Mouse (Mus musculus) embryonic facial prominence, embryonic 11.5 days (tissue): Measurements from ENCODE around the gene Pex16. TPM values are rescaled to one million over a fixed set of nuclear protein-coding genes. Genes with fewer than 3 reads are reported as not detected.

Experiments used
- ATAC-seq: fragments of 200-750 bp; cut with Nextera tagmentation; replicated peaks from 2 replicates; pipeline ENCODE4 v1.8.0; 2017; ENCODE audit warnings: low read depth; ENCODE audit not compliant: insufficient number of reproducible peaks, low FRiP score, low TSS enrichment
- DNase-seq: peaks from one replicate; pipeline ENCODE4 v3.0.0-alpha.2; 2015; ENCODE audit warnings: low spot score
- H3K27ac ChIP-seq: fragments of 300-500 bp; sonication (generic); replicated peaks from 2 replicates; pipeline ENCODE4 v1.5.1; 2014; ENCODE audit warnings: mild to moderate bottlenecking, low read depth, low read length, control low read depth
- H3K27me3 ChIP-seq: fragments of 300-500 bp; sonication (generic); 2 replicates; pipeline ENCODE4 v1.6.1; 2014; ENCODE audit warnings: mild to moderate bottlenecking, low read length, moderate library complexity, mixed read lengths; ENCODE audit not compliant: control insufficient read depth, insufficient read depth
- H3K36me3 ChIP-seq: fragments of 300-500 bp; sonication (generic); replicated peaks from 2 replicates; pipeline ENCODE4 v1.6.1; 2014; ENCODE audit warnings: low read depth, mild to moderate bottlenecking, low read length, moderate library complexity, mixed read lengths; ENCODE audit not compliant: control insufficient read depth, insufficient read depth
- H3K4me1 ChIP-seq: fragments of 300-500 bp; sonication (generic); 2 replicates; pipeline ENCODE4 v1.6.1; 2014; ENCODE audit warnings: low read length, mixed read lengths; ENCODE audit not compliant: control insufficient read depth, insufficient read depth
- H3K4me2 ChIP-seq: fragments of 300-500 bp; sonication (generic); 2 replicates; pipeline ENCODE4 v1.6.1; 2014; ENCODE audit warnings: low read depth, mild to moderate bottlenecking, control low read depth, low read length, moderate library complexity
- H3K4me3 ChIP-seq: fragments of 300-500 bp; sonication (generic); 2 replicates; pipeline ENCODE4 v1.5.1; 2014; ENCODE audit warnings: low read depth, low read length, control low read depth
- H3K9ac ChIP-seq: fragments of 300-500 bp; sonication (generic); replicated peaks from 2 replicates; pipeline ENCODE4 v1.6.1; 2014; ENCODE audit warnings: mild to moderate bottlenecking, control low read depth, low read length
- H3K9me3 ChIP-seq: fragments of 300-500 bp; sonication (generic); replicated peaks from 2 replicates; pipeline ENCODE4 v1.6.1; 2016; ENCODE audit warnings: mild to moderate bottlenecking, low read length, inconsistent platforms, mixed read lengths; ENCODE audit not compliant: control insufficient read depth
- WGBS: fragments of 180-500 bp; shearing (Covaris S2); extraction: QIAGEN DNeasy Blood & Tissue Kit; methylation state at CpG from one replicate; pipeline ENCODE4 v1.1.7; 2014; 5-methylcytosine and 5-hydroxymethylcytosine counted together
- polyA plus RNA-seq: library from polyadenylated mRNA; unstranded; fragments of >200 nt; fragmentation: Nextera tagmentation; extraction: Ambion mirVana; gene quantifications from 2 replicates; pipeline ENCODE4 v1.2.1, GENCODE M21; 2014

Pex16 gene
- polyA plus RNA-seq, 1 experiment from 2014 or later: 11.7 TPM

DNA sequence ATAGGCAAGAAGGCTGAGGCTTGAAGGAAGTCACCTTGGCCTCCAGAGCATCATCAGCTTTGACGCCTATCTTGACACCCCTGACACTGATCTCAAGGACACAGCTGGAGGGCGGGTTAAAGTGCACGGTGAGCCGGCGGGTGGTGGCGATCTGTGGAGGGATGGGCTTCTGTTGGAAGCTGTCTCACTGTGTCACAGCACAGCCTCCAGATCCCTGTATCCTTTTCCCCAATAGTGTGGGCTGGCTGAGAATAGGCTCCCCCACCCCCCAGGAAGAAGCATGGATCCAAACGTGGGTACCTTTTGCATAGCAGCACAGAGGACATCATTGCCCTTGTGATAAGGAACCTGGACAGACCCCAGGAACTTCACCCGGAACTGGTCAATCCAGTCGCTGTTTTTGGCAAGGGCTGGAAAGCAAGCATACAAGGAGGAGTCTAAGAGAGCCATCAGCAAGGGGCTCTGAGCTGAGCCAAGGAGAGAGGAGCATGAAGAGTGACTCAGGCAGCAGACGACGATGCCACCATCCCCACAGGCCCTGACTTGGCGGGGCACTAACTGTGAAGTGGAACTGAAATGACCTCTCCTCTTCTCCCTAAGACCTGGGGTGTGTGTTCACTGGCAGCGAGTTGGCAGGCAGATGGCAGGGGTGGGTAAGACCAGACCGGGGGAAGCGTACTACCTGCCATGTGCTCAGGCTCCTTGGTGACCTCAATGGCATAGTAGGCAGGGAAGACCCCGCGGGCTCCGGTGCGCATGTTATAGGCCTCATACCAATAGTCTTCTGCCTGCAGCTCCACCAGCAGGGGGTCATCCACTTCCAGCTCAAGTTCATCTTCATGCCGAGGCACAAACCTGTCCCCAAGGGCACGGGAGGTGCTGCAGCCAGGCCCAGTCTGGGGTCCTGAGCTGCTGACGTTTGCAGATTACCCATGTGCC, 10.9 kb downstream of the Pex16 start:
- no peak for ATAC-seq
- WGBS: 79% methylated on average over 22 of the region's 22 CpGs
- Histone ChIP-seq H3K4me3 (no peak overlapping the region), H3K27me3 (no peaks in the 10 kb centered on the region), H3K4me2 (no peak overlapping the region), H3K9ac (no peak overlapping the region), H3K36me3 (peaks cover 4% of the 10 kb centered on the region; the same call in 1 of the 2 replicates), H3K27ac (no peak overlapping the region), H3K9me3 (no peaks in the 10 kb centered on the region), H3K4me1 (peaks cover 9% of the 10 kb centered on the region)
- DNase-seq: no peak

DNA sequence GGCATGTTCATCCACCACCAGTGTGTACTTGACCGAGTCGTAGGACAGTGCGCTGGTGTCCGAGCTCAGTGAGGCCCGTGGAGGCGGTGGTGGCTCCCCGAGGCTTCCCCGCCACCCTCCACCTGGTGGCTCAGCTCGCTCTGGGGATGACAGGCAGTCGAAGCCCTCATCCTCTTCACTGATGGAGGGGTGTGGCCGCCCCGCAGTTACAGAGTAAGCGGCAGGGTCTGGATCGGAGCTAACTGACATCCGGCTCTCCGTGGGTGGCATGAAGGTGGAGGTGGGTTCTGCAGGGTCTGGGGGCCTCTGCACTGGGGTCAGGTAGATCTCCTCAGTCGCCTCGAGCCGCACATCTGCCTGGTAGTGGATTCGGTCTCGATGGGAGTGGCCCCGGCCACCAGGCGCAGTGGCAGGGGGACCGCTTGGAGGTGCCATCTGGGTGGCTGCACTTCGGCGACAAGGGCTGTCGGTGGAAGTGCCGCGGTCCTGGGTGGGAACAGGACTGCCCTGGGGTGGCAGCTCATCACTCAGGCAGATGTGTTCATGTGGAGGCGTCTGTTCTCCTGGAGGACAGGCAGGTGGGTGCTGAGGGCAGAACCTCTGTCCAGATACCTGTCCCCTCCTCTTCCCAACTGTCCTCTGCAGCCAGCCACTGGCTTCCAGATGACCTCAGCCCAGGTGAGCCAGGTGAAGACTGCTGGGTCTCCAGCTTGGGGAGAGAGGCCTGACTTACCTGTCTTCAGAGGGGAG, 12.5 kb downstream of the Pex16 start:
- no peak overlapping the region for H3K4me2 ChIP-seq
- H3K9ac ChIP-seq: no peak overlapping the region
- H3K27me3 ChIP-seq: no peaks in the 10 kb centered on the region
- DNase-seq: no peak
- H3K4me1 ChIP-seq: peaks cover 15% of the 10 kb centered on the region
- WGBS: 87% methylated on average over 30 of the region's 30 CpGs
- H3K27ac ChIP-seq: no peak overlapping the region
- ATAC-seq: no peak
- no peak overlapping the region for H3K4me3 ChIP-seq
- no peaks in the 10 kb centered on the region for H3K9me3 ChIP-seq
- peaks cover 4% of the 10 kb centered on the region; the same call in 1 of the 2 replicates for H3K36me3 ChIP-seq

DNA sequence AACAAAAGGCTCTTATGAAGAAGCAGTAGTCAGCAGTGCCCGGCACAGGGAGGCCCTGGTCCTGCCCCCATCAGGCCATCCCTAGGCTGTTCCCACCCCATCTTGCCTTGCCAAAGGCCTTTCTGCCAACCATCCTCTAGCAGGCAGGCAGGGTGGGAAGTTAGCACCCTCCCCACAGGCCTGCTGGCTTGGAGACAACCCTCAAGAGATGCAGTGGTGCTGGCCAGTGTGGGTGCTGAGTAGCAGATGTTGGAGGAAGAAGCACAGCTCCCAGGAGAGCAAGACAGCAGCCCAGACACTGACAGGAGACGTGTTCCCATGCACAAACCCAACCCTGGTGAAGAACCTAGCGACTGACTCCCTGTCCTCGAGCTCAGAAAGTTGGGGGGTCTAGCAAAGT, 13.2 kb downstream of the Pex16 start:
- Histone ChIP-seq H3K27me3 (no peaks in the 10 kb centered on the region), H3K4me3 (no peak overlapping the region; the same call in 1 of the 2 replicates), H3K9ac (no peak overlapping the region), H3K4me2 (no peak overlapping the region), H3K36me3 (peaks cover 4% of the 10 kb centered on the region; the same call in 1 of the 2 replicates), H3K9me3 (no peaks in the 10 kb centered on the region), H3K4me1 (peaks cover 15% of the 10 kb centered on the region), H3K27ac (no peak overlapping the region)
- 62% methylated on average over 4 of the region's 4 CpGs for WGBS
- DNase-seq (no peak), ATAC-seq (no peak)

DNA sequence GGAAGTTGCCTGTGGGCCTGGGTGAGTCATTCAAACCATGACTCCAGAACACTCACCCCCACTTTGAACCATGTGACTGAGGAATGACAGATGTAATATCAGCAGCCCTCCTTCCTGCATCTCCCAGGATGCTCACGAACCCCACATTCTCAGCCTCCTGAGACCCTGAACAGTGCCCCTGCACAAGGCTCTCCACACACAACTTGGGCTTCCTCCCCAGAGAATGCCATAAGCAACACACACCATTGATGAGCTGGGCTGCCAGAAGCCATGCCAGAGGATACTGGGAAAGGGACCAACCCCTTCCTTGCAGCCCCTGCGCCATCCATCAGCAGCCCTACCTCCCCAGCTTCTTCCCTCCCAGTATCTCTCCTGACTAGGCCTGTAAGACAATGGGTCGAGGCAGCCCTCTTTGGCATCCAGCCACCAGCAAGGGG, 13.6 kb downstream of the Pex16 start:
- no peaks in the 10 kb centered on the region for H3K27me3 ChIP-seq
- peak overlapping the region; percentile 69 for H3K4me3 ChIP-seq
- peaks cover 20% of the 10 kb centered on the region for H3K4me1 ChIP-seq
- peak overlapping the region; percentile 93 for H3K4me2 ChIP-seq
- H3K27ac ChIP-seq: no peak overlapping the region
- peaks cover 4% of the 10 kb centered on the region; the same call in 1 of the 2 replicates for H3K36me3 ChIP-seq
- DNase-seq (no peak), ATAC-seq (no peak)
- whole genome bisulfite sequencing: 61% methylated on average over 3 of the region's 3 CpGs
- H3K9ac ChIP-seq: peak overlapping the region; percentile 66
- no peaks in the 10 kb centered on the region for H3K9me3 ChIP-seq

DNA sequence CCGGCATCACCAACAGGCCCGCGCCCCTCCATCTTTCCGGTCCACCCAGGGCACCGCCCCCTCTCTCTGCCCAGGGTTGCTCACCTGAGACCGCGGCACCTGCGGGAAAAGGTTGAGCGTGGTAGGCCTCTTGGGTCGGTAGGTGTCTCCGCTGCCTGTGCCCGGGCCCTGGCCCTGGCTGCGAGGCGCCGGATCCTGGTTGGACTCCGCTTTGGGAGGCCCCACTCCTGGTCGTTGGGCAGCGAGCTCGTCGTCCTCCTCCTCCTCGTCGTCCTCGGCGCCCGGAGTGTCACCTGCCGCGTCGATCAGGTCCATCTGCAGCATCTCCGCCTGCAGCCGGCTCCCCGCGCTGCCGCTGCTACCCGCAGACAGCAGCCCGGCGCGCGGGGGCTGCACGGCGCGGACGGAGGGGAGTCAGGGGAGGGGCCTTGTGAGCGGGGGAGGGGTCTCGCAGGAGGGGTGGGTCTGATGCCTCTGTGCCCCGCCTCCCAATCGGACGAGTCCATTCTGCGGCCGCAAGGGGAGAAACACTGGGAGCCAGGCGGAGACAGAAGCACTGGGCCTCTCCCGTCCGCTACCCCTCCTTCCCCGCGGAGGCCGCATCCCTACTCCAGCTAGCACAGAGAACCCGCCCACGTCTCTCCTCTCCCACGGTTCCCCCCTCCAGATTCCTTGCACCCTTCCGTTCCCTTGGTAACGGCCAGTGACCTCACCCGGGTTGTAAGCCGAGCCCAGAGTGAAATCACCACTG, 14.6 kb downstream of the Pex16 start:
- H3K9me3 ChIP-seq: no peaks in the 10 kb centered on the region
- peak overlapping the region; percentile 93 for H3K4me2 ChIP-seq
- H3K27ac ChIP-seq: peak overlapping the region; percentile 67
- DNase-seq: peak; percentile 98
- peak overlapping the region; percentile 66 for H3K9ac ChIP-seq
- peaks cover 4% of the 10 kb centered on the region; the same call in 1 of the 2 replicates for H3K36me3 ChIP-seq
- peak; percentile 93 for ATAC-seq
- peak overlapping the region; percentile 69 for H3K4me3 ChIP-seq
- peaks cover 20% of the 10 kb centered on the region for H3K4me1 ChIP-seq
- under 1% methylated on average over 54 of the region's 62 CpGs for WGBS
- no peaks in the 10 kb centered on the region for H3K27me3 ChIP-seq

DNA sequence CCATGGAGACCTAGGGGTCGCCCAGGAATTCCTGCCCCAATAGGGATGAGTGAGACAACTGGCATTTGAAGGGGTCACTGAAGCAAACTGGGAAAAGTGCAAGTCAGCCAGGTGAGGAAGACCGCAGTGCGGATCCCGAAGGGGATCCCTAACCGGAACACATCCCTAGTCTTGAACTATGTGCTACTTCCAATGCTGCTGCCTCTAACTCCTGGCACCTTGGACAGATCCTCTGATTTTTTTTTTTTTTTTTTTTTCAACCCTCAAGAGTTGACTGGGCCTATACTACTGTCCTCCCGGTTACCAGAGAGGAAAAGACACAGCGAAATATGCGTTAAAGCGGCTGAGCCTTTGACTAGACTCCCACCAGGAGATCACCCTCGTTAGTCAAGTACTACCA, 15.2 kb downstream of the Pex16 start:
- no peak overlapping the region for H3K9ac ChIP-seq

DNA sequence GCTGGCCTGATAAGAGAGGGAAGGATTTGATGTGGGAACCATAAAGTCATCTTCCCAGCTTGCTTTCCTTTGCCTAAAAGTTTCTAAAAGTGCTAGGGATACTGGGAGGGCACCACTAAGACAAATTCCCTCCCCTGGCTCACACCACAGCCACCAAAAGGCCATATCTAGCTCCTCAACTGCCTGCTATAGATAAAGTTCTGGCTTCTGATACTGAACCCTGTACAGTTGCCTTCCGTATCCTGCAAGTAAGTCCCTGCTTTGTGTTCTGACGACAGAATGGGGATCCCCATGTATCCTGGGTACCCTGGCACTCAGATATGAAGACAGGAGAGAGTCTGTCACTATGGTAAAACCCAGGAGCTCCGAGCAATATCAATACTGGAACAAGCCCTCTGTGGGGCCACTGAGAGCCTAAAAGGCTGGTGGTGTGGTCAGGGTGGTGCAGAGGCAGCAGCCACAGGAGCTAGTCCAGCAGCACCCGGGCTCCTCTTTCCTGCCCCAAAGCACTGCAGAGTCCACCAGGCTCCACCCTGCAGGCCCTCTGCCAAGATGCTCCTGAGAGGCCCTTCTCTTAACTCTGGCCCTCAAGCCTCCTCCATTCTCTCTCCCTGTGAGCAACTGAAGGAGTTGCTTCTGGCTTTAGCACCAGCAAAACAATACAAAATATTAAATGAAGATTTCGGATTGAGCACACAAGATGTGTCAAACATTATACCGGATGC, 15.9 kb downstream of the Pex16 start:
- Histone ChIP-seq H3K4me2 (no peak overlapping the region), H3K27me3 (no peaks in the 10 kb centered on the region), H3K4me1 (peaks cover 20% of the 10 kb centered on the region), H3K9ac (no peak overlapping the region), H3K9me3 (no peaks in the 10 kb centered on the region), H3K27ac (peak overlapping the region; percentile 41; the same call in 1 of the 2 replicates), H3K36me3 (no peaks in the 10 kb centered on the region; the same call in 1 of the 2 replicates), H3K4me3 (no peak overlapping the region)
- DNase-seq (no peak), ATAC-seq (no peak)
- 80% methylated on average over 6 of the region's 6 CpGs for WGBS

More for the DNA sequence above, 15.2 kb downstream of the Pex16 start:
- Histone ChIP-seq H3K9me3 (no peaks in the 10 kb centered on the region), H3K4me3 (no peak overlapping the region), H3K27ac (peak overlapping the region; percentile 41; the same call in 1 of the 2 replicates), H3K27me3 (no peaks in the 10 kb centered on the region), H3K4me1 (peaks cover 20% of the 10 kb centered on the region), H3K36me3 (peaks cover 4% of the 10 kb centered on the region; the same call in 1 of the 2 replicates), H3K4me2 (peak overlapping the region; percentile 36; the same call in 1 of the 2 replicates)
- DNase-seq: no peak
- ATAC-seq: no peak
- WGBS: under 1% methylated on average over 10 of the region's 10 CpGs
